Mouse (Mus musculus): ENCODE measurements around the gene Actn4.

The Actn4 gene

GRCm38 (mm10) chr7:28961927-28962670 is at the start of gene Actn4:
Gene Actn4 (minus strand): TSS chr7:28962340.
- peak; percentile 98 for DNase-seq (ENCODE audit: low read depth)

GRCm38 (mm10) chr7:29008714-29009113 is 46.6 kb upstream of the Actn4 start:
- no peak for DNase-seq (ENCODE audit: low read depth)

GRCm38 (mm10) chr7:29008171-29008570 is 46.0 kb upstream of the Actn4 start:
- DNase-seq (ENCODE audit: low read depth): no peak

- no peak for DNase-seq (ENCODE audit: low read depth)
Observed at GRCm38 (mm10) chr7:29007224-29008101, 45.3 kb upstream of the Actn4 start.

GRCm38 (mm10) chr7:29000651-29001605 is 38.8 kb upstream of the Actn4 start:
- no peak for DNase-seq (ENCODE audit: low read depth)

GRCm38 (mm10) chr7:28993402-28993801 is 31.3 kb upstream of the Actn4 start:
- no peak for DNase-seq (ENCODE audit: low read depth)

GRCm38 (mm10) chr7:28992997-28993396 is 30.9 kb upstream of the Actn4 start:
- no peak for DNase-seq (ENCODE audit: low read depth)

- DNase-seq (ENCODE audit: low read depth): peak; percentile 45
Observed at GRCm38 (mm10) chr7:28991616-28992015, 29.5 kb upstream of the Actn4 start.

- DNase-seq (ENCODE audit: low read depth): no peak
Observed at GRCm38 (mm10) chr7:28990766-28991273, 28.7 kb upstream of the Actn4 start.

GRCm38 (mm10) chr7:28985207-28985606 is 23.1 kb upstream of the Actn4 start:
- peak; percentile 67 for DNase-seq (ENCODE audit: low read depth)

- no peak for DNase-seq (ENCODE audit: low read depth)
Observed at GRCm38 (mm10) chr7:28984452-28984851, 22.3 kb upstream of the Actn4 start.

GRCm38 (mm10) chr7:28983849-28984248 is 21.7 kb upstream of the Actn4 start:
- no peak for DNase-seq (ENCODE audit: low read depth)

- DNase-seq (ENCODE audit: low read depth): peak; percentile 69
Observed at GRCm38 (mm10) chr7:28983141-28983564, 21.0 kb upstream of the Actn4 start.

- peak; percentile 83 for DNase-seq (ENCODE audit: low read depth)
Observed at GRCm38 (mm10) chr7:28982274-28983013, 20.3 kb upstream of the Actn4 start.

GRCm38 (mm10) chr7:28981651-28982273 is 19.6 kb upstream of the Actn4 start, which contains the start of the genes Eif3k and Map4k1:
Gene Eif3k (minus strand): TSS chr7:28981864.
Gene Map4k1 (plus strand): TSS chr7:28982050.
- DNase-seq (ENCODE audit: low read depth): peak; percentile 100

- no peak for DNase-seq (ENCODE audit: low read depth)
Observed at GRCm38 (mm10) chr7:28977556-28977955, 15.4 kb upstream of the Actn4 start.

GRCm38 (mm10) chr7:28973025-28973424 is 10.9 kb upstream of the Actn4 start:
- DNase-seq (ENCODE audit: low read depth): no peak

- peak; percentile 80 for DNase-seq (ENCODE audit: low read depth)
Observed at GRCm38 (mm10) chr7:28972542-28972985, 10.4 kb upstream of the Actn4 start.

GRCm38 (mm10) chr7:28971770-28972269 is 9.7 kb upstream of the Actn4 start:
- DNase-seq (ENCODE audit: low read depth): no peak

GRCm38 (mm10) chr7:28971029-28971428 is 8.9 kb upstream of the Actn4 start:
- peak; percentile 59 for DNase-seq (ENCODE audit: low read depth)

Data from 416B (cell line).